Mouse (Mus musculus): ENCODE results near the gene Zfp94. TPM values are rescaled to one million over a fixed set of nuclear protein-coding genes. Genes with fewer than 3 reads are reported as not detected.

Zfp94 gene
- polyA plus RNA-seq, 1 experiment from 2014 or later = 1.7 TPM

Small RNA genes lying within 50 kb of the gene (microRNA-seq; reads per million reads assigned to microRNA genes)
- gene Gm27592 = not detected

Other genes starting within 250 kb of the Zfp94 start
- 8.0 and 9.7 TPM in 2 replicates for gene Zfp180, start 234.7 kb downstream of the Zfp94 start, polyA plus RNA-seq (2015; fragmentation: Nextera tagmentation; extraction: Ambion mirVana)
- 0.50 and 0.54 TPM in 2 replicates for gene Zfp112, start 204.4 kb downstream of the Zfp94 start, polyA plus RNA-seq (2015; fragmentation: Nextera tagmentation; extraction: Ambion mirVana)
- gene Zfp235, start 182.5 kb downstream of the Zfp94 start, polyA plus RNA-seq (2015; fragmentation: Nextera tagmentation; extraction: Ambion mirVana) = 3.3 and 3.5 TPM in 2 replicates
- 0.40 and 0.61 TPM in 2 replicates for gene Zfp114, start 141.6 kb downstream of the Zfp94 start, polyA plus RNA-seq (2015; fragmentation: Nextera tagmentation; extraction: Ambion mirVana)
- 1.1 TPM in 2 replicates for gene Zfp111, start 105.2 kb downstream of the Zfp94 start, polyA plus RNA-seq (2015; fragmentation: Nextera tagmentation; extraction: Ambion mirVana)
- gene Zfp109, start 79.1 kb downstream of the Zfp94 start, polyA plus RNA-seq (2015; fragmentation: Nextera tagmentation; extraction: Ambion mirVana) = 1.0 and 1.2 TPM in 2 replicates
- gene Zfp108, start 61.9 kb downstream of the Zfp94 start, polyA plus RNA-seq (2015; fragmentation: Nextera tagmentation; extraction: Ambion mirVana) = 0.38 and 0.51 TPM in 2 replicates
- 0.88 and 0.93 TPM in 2 replicates for gene Zfp93, start 46.2 kb downstream of the Zfp94 start, polyA plus RNA-seq (2015; fragmentation: Nextera tagmentation; extraction: Ambion mirVana)
- gene Zfp61, start 15.4 kb downstream of the Zfp94 start, polyA plus RNA-seq (2015; fragmentation: Nextera tagmentation; extraction: Ambion mirVana) = 2.1 and 2.6 TPM in 2 replicates
- not detected in 2 replicates for gene Tescl, start 17.3 kb upstream of the Zfp94 start, polyA plus RNA-seq (2015; fragmentation: Nextera tagmentation; extraction: Ambion mirVana)
- gene Lypd5, start 32.5 kb upstream of the Zfp94 start, polyA plus RNA-seq (2015; fragmentation: Nextera tagmentation; extraction: Ambion mirVana) = not detected in 2 replicates
- 127 and 144 TPM in 2 replicates for gene Kcnn4, start 53.6 kb upstream of the Zfp94 start, polyA plus RNA-seq (2015; fragmentation: Nextera tagmentation; extraction: Ambion mirVana)
- gene Smg9, start 83.0 kb upstream of the Zfp94 start, polyA plus RNA-seq (2015; fragmentation: Nextera tagmentation; extraction: Ambion mirVana) = 14.8 and 15.9 TPM in 2 replicates
- gene Irgc1, start 135.6 kb upstream of the Zfp94 start, polyA plus RNA-seq (2015; fragmentation: Nextera tagmentation; extraction: Ambion mirVana) = 0.18 TPM in 1 of 2 replicates, not detected in the other
- 5.8 and 6.5 TPM in 2 replicates for gene Plaur, start 145.8 kb upstream of the Zfp94 start, polyA plus RNA-seq (2015; fragmentation: Nextera tagmentation; extraction: Ambion mirVana)
- 0.20 and 0.25 TPM in 2 replicates for gene Cadm4, start 165.4 kb upstream of the Zfp94 start, polyA plus RNA-seq (2015; fragmentation: Nextera tagmentation; extraction: Ambion mirVana)
- 4.2 and 4.5 TPM in 2 replicates for gene Zfp428, start 190.3 kb upstream of the Zfp94 start, polyA plus RNA-seq (2015; fragmentation: Nextera tagmentation; extraction: Ambion mirVana)
- gene AC161166.1, start 195.8 kb upstream of the Zfp94 start, polyA plus RNA-seq (2015; fragmentation: Nextera tagmentation; extraction: Ambion mirVana) = not detected in 2 replicates
- 1.6 and 2.0 TPM in 2 replicates for gene Irgq, start 214.0 kb upstream of the Zfp94 start, polyA plus RNA-seq (2015; fragmentation: Nextera tagmentation; extraction: Ambion mirVana)
- gene Pinlyp, start 229.5 kb upstream of the Zfp94 start, polyA plus RNA-seq (2015; fragmentation: Nextera tagmentation; extraction: Ambion mirVana) = not detected in 2 replicates
- 41.1 and 48.9 TPM in 2 replicates for gene Xrcc1, start 229.6 kb upstream of the Zfp94 start, polyA plus RNA-seq (2015; fragmentation: Nextera tagmentation; extraction: Ambion mirVana)

Measured in liver, embryonic 15.5 days (tissue).